Mouse (Mus musculus) embryonic facial prominence, embryonic 11.5 days (tissue): ENCODE data around the gene Mnx1. TPM values are rescaled to one million over a fixed set of nuclear protein-coding genes. Genes with fewer than 3 reads are reported as not detected.

Experiments
- ATAC-seq: fragments of 200-750 bp; cut with Nextera tagmentation; replicated peaks from 2 replicates; pipeline ENCODE4 v1.8.0; 2017; ENCODE audit warnings: low read depth; ENCODE audit not compliant: insufficient number of reproducible peaks, low FRiP score, low TSS enrichment
- DNase-seq: peaks from one replicate; pipeline ENCODE4 v3.0.0-alpha.2; 2015; ENCODE audit warnings: low spot score
- H3K27ac ChIP-seq: fragments of 300-500 bp; sonication (generic); replicated peaks from 2 replicates; pipeline ENCODE4 v1.5.1; 2014; ENCODE audit warnings: mild to moderate bottlenecking, low read depth, low read length, control low read depth
- H3K27me3 ChIP-seq: fragments of 300-500 bp; sonication (generic); 2 replicates; pipeline ENCODE4 v1.6.1; 2014; ENCODE audit warnings: mild to moderate bottlenecking, low read length, moderate library complexity, mixed read lengths; ENCODE audit not compliant: control insufficient read depth, insufficient read depth
- H3K36me3 ChIP-seq: fragments of 300-500 bp; sonication (generic); replicated peaks from 2 replicates; pipeline ENCODE4 v1.6.1; 2014; ENCODE audit warnings: low read depth, mild to moderate bottlenecking, low read length, moderate library complexity, mixed read lengths; ENCODE audit not compliant: control insufficient read depth, insufficient read depth
- H3K4me1 ChIP-seq: fragments of 300-500 bp; sonication (generic); 2 replicates; pipeline ENCODE4 v1.6.1; 2014; ENCODE audit warnings: low read length, mixed read lengths; ENCODE audit not compliant: control insufficient read depth, insufficient read depth
- H3K4me2 ChIP-seq: fragments of 300-500 bp; sonication (generic); 2 replicates; pipeline ENCODE4 v1.6.1; 2014; ENCODE audit warnings: low read depth, mild to moderate bottlenecking, control low read depth, low read length, moderate library complexity
- H3K4me3 ChIP-seq: fragments of 300-500 bp; sonication (generic); 2 replicates; pipeline ENCODE4 v1.5.1; 2014; ENCODE audit warnings: low read depth, low read length, control low read depth
- H3K9ac ChIP-seq: fragments of 300-500 bp; sonication (generic); replicated peaks from 2 replicates; pipeline ENCODE4 v1.6.1; 2014; ENCODE audit warnings: mild to moderate bottlenecking, control low read depth, low read length
- H3K9me3 ChIP-seq: fragments of 300-500 bp; sonication (generic); replicated peaks from 2 replicates; pipeline ENCODE4 v1.6.1; 2016; ENCODE audit warnings: mild to moderate bottlenecking, low read length, inconsistent platforms, mixed read lengths; ENCODE audit not compliant: control insufficient read depth
- WGBS: fragments of 180-500 bp; shearing (Covaris S2); extraction: QIAGEN DNeasy Blood & Tissue Kit; methylation state at CpG from one replicate; pipeline ENCODE4 v1.1.7; 2014; 5-methylcytosine and 5-hydroxymethylcytosine counted together
- polyA plus RNA-seq: library from polyadenylated mRNA; unstranded; fragments of >200 nt; fragmentation: Nextera tagmentation; extraction: Ambion mirVana; gene quantifications from 2 replicates; pipeline ENCODE4 v1.2.1, GENCODE M21; 2014

The Mnx1 gene
- polyA plus RNA-seq, 1 experiment from 2014 or later, result not detected

GRCm38 (mm10) chr5:29471855-29472665, 6.2 kb downstream of the Mnx1 start:
- Histone ChIP-seq H3K9me3 (no peaks in the 10 kb centered on the region), H3K9ac (no peak overlapping the region), H3K36me3 (no peaks in the 10 kb centered on the region), H3K4me2 (no peak overlapping the region), H3K27ac (no peak overlapping the region), H3K4me1 (no peaks in the 10 kb centered on the region), H3K27me3 (peaks cover 85% of the 10 kb centered on the region), H3K4me3 (no peak overlapping the region)
- under 1% methylated on average over 22 of the region's 22 CpGs for WGBS
- DNase-seq (peak; percentile 38), ATAC-seq (no peak)

- H3K9ac ChIP-seq, result no peak overlapping the region
- H3K4me2 ChIP-seq, result no peak overlapping the region
- DNase-seq, result peak; percentile 14
- no peak overlapping the region for H3K4me3 ChIP-seq
- no peaks in the 10 kb centered on the region for H3K4me1 ChIP-seq
- H3K9me3 ChIP-seq, result no peaks in the 10 kb centered on the region
- H3K27ac ChIP-seq, result no peak overlapping the region
- H3K27me3 ChIP-seq, result peaks cover 86% of the 10 kb centered on the region
- ATAC-seq, result no peak
- under 1% methylated on average over 11 of the region's 11 CpGs for WGBS
- no peaks in the 10 kb centered on the region for H3K36me3 ChIP-seq
Observed at GRCm38 (mm10) chr5:29471396-29471795, 6.9 kb downstream of the Mnx1 start.

GRCm38 (mm10) chr5:29470851-29471394, 7.3 kb downstream of the Mnx1 start:
- Histone ChIP-seq H3K9me3 (no peaks in the 10 kb centered on the region), H3K4me1 (no peaks in the 10 kb centered on the region), H3K27me3 (peaks cover 82% of the 10 kb centered on the region), H3K4me2 (no peak overlapping the region), H3K36me3 (no peaks in the 10 kb centered on the region), H3K27ac (no peak overlapping the region), H3K9ac (no peak overlapping the region), H3K4me3 (no peak overlapping the region)
- 1% methylated on average over 20 of the region's 20 CpGs for WGBS
- DNase-seq, result peak; percentile 19
- ATAC-seq, result no peak

- H3K4me2 ChIP-seq, result no peak overlapping the region
- H3K27me3 ChIP-seq, result peaks cover 75% of the 10 kb centered on the region
- no peaks in the 10 kb centered on the region for H3K36me3 ChIP-seq
- H3K9me3 ChIP-seq, result no peaks in the 10 kb centered on the region
- H3K9ac ChIP-seq, result no peak overlapping the region
- H3K4me3 ChIP-seq, result no peak overlapping the region
- ATAC-seq (no peak), DNase-seq (peak; percentile 9)
- WGBS, result 8% methylated on average over 5 of the region's 5 CpGs
- no peaks in the 10 kb centered on the region for H3K4me1 ChIP-seq
- H3K27ac ChIP-seq, result no peak overlapping the region
Observed at GRCm38 (mm10) chr5:29470271-29470670, 8.0 kb downstream of the Mnx1 start.

- Histone ChIP-seq H3K9me3 (no peaks in the 10 kb centered on the region), H3K36me3 (no peaks in the 10 kb centered on the region), H3K4me3 (no peak overlapping the region), H3K4me2 (no peak overlapping the region), H3K4me1 (no peaks in the 10 kb centered on the region), H3K27me3 (peaks cover 68% of the 10 kb centered on the region), H3K9ac (no peak overlapping the region), H3K27ac (no peak overlapping the region)
- WGBS, result 5% methylated on average over 4 of the region's 4 CpGs
- DNase-seq (no peak), ATAC-seq (no peak)
Observed at GRCm38 (mm10) chr5:29469501-29469900, 8.8 kb downstream of the Mnx1 start.

- no peaks in the 10 kb centered on the region for H3K36me3 ChIP-seq
- peak; percentile 4 for DNase-seq
- ATAC-seq, result no peak
- H3K4me1 ChIP-seq, result no peaks in the 10 kb centered on the region
- peak overlapping the region; percentile 32 for H3K4me3 ChIP-seq
- no peak overlapping the region for H3K9ac ChIP-seq
- no peaks in the 10 kb centered on the region for H3K9me3 ChIP-seq
- H3K4me2 ChIP-seq, result peak overlapping the region; percentile 55
- H3K27ac ChIP-seq, result no peak overlapping the region
- WGBS, result 1% methylated on average over 17 of the region's 17 CpGs
- peaks cover 59% of the 10 kb centered on the region for H3K27me3 ChIP-seq
Observed at GRCm38 (mm10) chr5:29468351-29469065, 9.8 kb downstream of the Mnx1 start.

- ATAC-seq, result peak; percentile 61; the same call in 1 of the 2 replicates
- no peak overlapping the region for H3K9ac ChIP-seq
Observed at GRCm38 (mm10) chr5:29467489-29468350, 10.6 kb downstream of the Mnx1 start.

More at GRCm38 (mm10) chr5:29467489-29468350, 10.6 kb downstream of the Mnx1 start:
- Histone ChIP-seq H3K36me3 (no peaks in the 10 kb centered on the region), H3K4me1 (no peaks in the 10 kb centered on the region), H3K4me2 (peak overlapping the region; percentile 55), H3K27ac (no peak overlapping the region), H3K27me3 (peaks cover 53% of the 10 kb centered on the region), H3K4me3 (peak overlapping the region; percentile 32), H3K9me3 (no peaks in the 10 kb centered on the region)
- WGBS, result 3% methylated on average over 67 of the region's 67 CpGs
- DNase-seq, result peak; percentile 26
